Mouse (Mus musculus): ENCODE results near the gene Eml3.
A peak's percentile ranks its signal among the peaks of the same experiment; 100 is the strongest.

GRCm38 (mm10) chr19:8920073-8920736, 9.1 kb upstream of the Eml3 start, which contains the start of gene B3gat3:
- TF ChIP-seq CTCF (IDR thresholded peaks at IDR 0.05; ENCODE audit: borderline replicate concordance, insufficient read depth, low read length), result no peak
- peak; percentile 93 for TF ChIP-seq POLR2A (IDR thresholded peaks at IDR 0.05; ENCODE audit: low read depth, low read length)

Measured in embryonic fibroblast, embryonic 13.5 days (primary cell).